Mouse (Mus musculus) MEL (cell line): ENCODE data around the gene Ier3. TPM values are rescaled to one million over a fixed set of nuclear protein-coding genes. Genes with fewer than 3 reads are reported as not detected.

ENCODE experiments used
- DNase-seq: peaks from one replicate; pipeline ENCODE4 v3.0.0; 2011; ENCODE audit warnings: low read depth, low spot score
- H3K27ac ChIP-seq: 2 replicates; pipeline ENCODE4 v1.5.1; 2012; ENCODE audit warnings: low read depth, mild to moderate bottlenecking, control low read depth, low read length, moderate library complexity; ENCODE audit not compliant: control insufficient read depth
- H3K27me3 ChIP-seq, 2 experiments: fragments of 150-350 bp in 1 of 2; sonication (generic) in 1 of 2; 2 replicates each; pipeline ENCODE4 v1.6.1; 2012; ENCODE audit warnings: low read length in 2 of 2, mild to moderate bottlenecking in 2 of 2, improper control_type of control experiment in 1 of 2, moderate library complexity in 1 of 2; ENCODE audit not compliant: insufficient read depth in 2 of 2, control insufficient read depth in 1 of 2
- H3K36me3 ChIP-seq, 2 experiments: 2 replicates each; pipeline ENCODE4 v1.6.1; 2012 to 2014; ENCODE audit warnings: low read length in 2 of 2, improper control_type of control experiment in 1 of 2, inconsistent platforms in 1 of 2, mild to moderate bottlenecking in 1 of 2; ENCODE audit not compliant: insufficient read depth in 2 of 2, control insufficient read depth in 1 of 2
- H3K4me1 ChIP-seq, 2 experiments: fragments of 150-350 bp in 1 of 2; sonication (generic) in 1 of 2; 2 replicates each; pipeline ENCODE4 v1.6.1; 2012; ENCODE audit warnings: low read length in 2 of 2, improper control_type of control experiment in 1 of 2, mild to moderate bottlenecking in 1 of 2; ENCODE audit not compliant: insufficient read depth in 2 of 2, control insufficient read depth in 1 of 2
- H3K4me3 ChIP-seq, 2 experiments: fragments of 150-350 bp in 1 of 2; sonication (generic) in 1 of 2; 2 replicates each; pipeline ENCODE4 v1.5.1; 2012; ENCODE audit warnings: low read depth in 2 of 2, low read length in 2 of 2, mild to moderate bottlenecking in 2 of 2, moderate library complexity in 2 of 2, control low read depth in 1 of 2, improper control_type of control experiment in 1 of 2; ENCODE audit not compliant: control insufficient read depth in 1 of 2, insufficient read depth in 1 of 2
- H3K79me2 ChIP-seq: 2 replicates; pipeline ENCODE4 v1.6.1; 2012; ENCODE audit warnings: mild to moderate bottlenecking, low read length, moderate library complexity; ENCODE audit not compliant: control insufficient read depth, poor library complexity, insufficient read depth
- H3K9ac ChIP-seq: 2 replicates; pipeline ENCODE4 v1.6.1; 2012; ENCODE audit warnings: low read depth, mild to moderate bottlenecking, control low read depth, low read length, moderate library complexity; ENCODE audit not compliant: control insufficient read depth, poor library complexity, severe bottlenecking
- H3K9me3 ChIP-seq: fragments of 150-350 bp; sonication (generic); replicated peaks from 2 replicates; pipeline ENCODE4 v1.6.1; 2012; ENCODE audit warnings: mild to moderate bottlenecking, low read length, improper control_type of control experiment, moderate library complexity; ENCODE audit not compliant: insufficient read depth
- BHLHE40 ChIP-seq: IDR thresholded peaks from 2 replicates; pipeline ENCODE4 v1.6.1; 2012; ENCODE audit warnings: low read depth, mild to moderate bottlenecking, inconsistent platforms, low read length, improper control_type of control experiment, borderline replicate concordance
- CHD1 ChIP-seq: IDR thresholded peaks from 2 replicates; pipeline ENCODE4 v1.6.1; 2012; ENCODE audit warnings: low read depth, mild to moderate bottlenecking, inconsistent platforms, low read length, improper control_type of control experiment
- CTCF ChIP-seq, 3 experiments: IDR thresholded peaks in 2 of 3; conservative IDR thresholded peaks in 1 of 3; 2 replicates each; pipeline ENCODE4 v1.5.1; 2011 to 2012; ENCODE audit warnings: low read length in 3 of 3, low read depth in 2 of 3, mild to moderate bottlenecking in 2 of 3, improper control_type of control experiment in 1 of 3, inconsistent platforms in 1 of 3, mixed read lengths in 1 of 3, moderate library complexity in 1 of 3; ENCODE audit not compliant: control insufficient read depth in 1 of 3, insufficient read depth in 1 of 3, poor library complexity in 1 of 3, severe bottlenecking in 1 of 3
- EP300 ChIP-seq, 2 experiments: IDR thresholded peaks; 2 replicates each; pipeline ENCODE4 v1.6.1; 2011; ENCODE audit warnings: improper control_type of control experiment in 2 of 2, low read length in 2 of 2, low read depth in 1 of 2, mild to moderate bottlenecking in 1 of 2
- ETS1 ChIP-seq: IDR thresholded peaks from 2 replicates; pipeline ENCODE4 v1.6.1; 2012; ENCODE audit warnings: low read depth, mild to moderate bottlenecking, inconsistent platforms, low read length, improper control_type of control experiment, moderate library complexity
- GABPA ChIP-seq: IDR thresholded peaks from 2 replicates; pipeline ENCODE4 v1.6.1; 2012; ENCODE audit warnings: low read depth, mild to moderate bottlenecking, inconsistent platforms, low read length, improper control_type of control experiment, moderate library complexity
- GATA1 ChIP-seq: IDR thresholded peaks from 2 replicates; pipeline ENCODE4 v1.6.1; 2011; ENCODE audit warnings: low read depth, low read length, improper control_type of control experiment
- KAT2A ChIP-seq: conservative IDR thresholded peaks from 2 replicates; pipeline ENCODE4 v1.6.1; 2012; ENCODE audit warnings: low read depth, low read length, improper control_type of control experiment, inconsistent platforms
- MAZ ChIP-seq: IDR thresholded peaks from 2 replicates; pipeline ENCODE4 v1.6.1; 2012; ENCODE audit warnings: low read depth, mild to moderate bottlenecking, inconsistent platforms, low read length, improper control_type of control experiment
- MYB ChIP-seq: IDR thresholded peaks from 2 replicates; pipeline ENCODE4 v1.6.1; 2011; ENCODE audit warnings: mild to moderate bottlenecking, low read depth, low read length, improper control_type of control experiment
- NELFE ChIP-seq: IDR thresholded peaks from 2 replicates; pipeline ENCODE4 v1.6.1; 2011; ENCODE audit warnings: low read depth, low read length, improper control_type of control experiment
- NRF1 ChIP-seq: IDR thresholded peaks from 2 replicates; pipeline ENCODE4 v1.6.1; 2014; ENCODE audit warnings: low read depth, mild to moderate bottlenecking, inconsistent platforms, low read length, improper control_type of control experiment, moderate library complexity; ENCODE audit not compliant: poor library complexity, insufficient read depth, severe bottlenecking
- RAD21 ChIP-seq: IDR thresholded peaks from 2 replicates; pipeline ENCODE4 v1.6.1; 2011; ENCODE audit warnings: mild to moderate bottlenecking, low read depth, low read length, improper control_type of control experiment
- RCOR1 ChIP-seq: IDR thresholded peaks from 2 replicates; pipeline ENCODE4 v1.6.1; 2012; ENCODE audit warnings: low read depth, mild to moderate bottlenecking, inconsistent platforms, low read length, improper control_type of control experiment
- SIN3A ChIP-seq: IDR thresholded peaks from 2 replicates; pipeline ENCODE4 v1.6.1; 2012; ENCODE audit warnings: low read length, improper control_type of control experiment, inconsistent platforms
- SMC3 ChIP-seq: IDR thresholded peaks from 2 replicates; pipeline ENCODE4 v1.6.1; 2011; ENCODE audit warnings: low read depth, low read length, improper control_type of control experiment
- TAL1 ChIP-seq: IDR thresholded peaks from 2 replicates; pipeline ENCODE4 v1.6.1; 2012; ENCODE audit warnings: mild to moderate bottlenecking, inconsistent platforms, low read length, moderate library complexity, mixed read lengths
- TCF12 ChIP-seq: IDR thresholded peaks from 2 replicates; pipeline ENCODE4 v1.6.1; 2014; ENCODE audit warnings: low read depth, mild to moderate bottlenecking, inconsistent platforms, low read length, improper control_type of control experiment, moderate library complexity
- ZC3H11A ChIP-seq: IDR thresholded peaks from 2 replicates; pipeline ENCODE4 v1.6.1; 2012; ENCODE audit warnings: low read depth, mild to moderate bottlenecking, inconsistent platforms, low read length, improper control_type of control experiment
- polyA plus RNA-seq, 2 experiments: library from polyadenylated mRNA; stranded (reverse) in 1 of 2; unstranded in 1 of 2; fragments of >175 nt in 1 of 2; fragments of >200 nt in 1 of 2; gene quantifications; 2 replicates each; pipeline versions ENCODE4 v1.2.1 to v1.2.4; 2012; ENCODE audit warnings: low replicate concordance in 2 of 2, low read depth in 1 of 2; ENCODE audit not compliant: insufficient read length in 2 of 2, insufficient read depth in 1 of 2, missing spikeins in 1 of 2
- total RNA-seq: library from RNA; depleted of rRNA; stranded (reverse); fragments of 300-350 nt; gene quantifications from 2 replicates; pipeline ENCODE4 v1.2.3, GENCODE M21; 2012

Gene Ier3
- total and polyA plus RNA-seq, 3 experiments, result 5.5 to 12.2 TPM; not detected in 1

- 0 out of 2 replicates have a peak, but pooled peaks have one; percentile 18 for TF ChIP-seq ZC3H11A
- TF ChIP-seq BHLHE40, result no peak
- TF ChIP-seq RAD21, result peak; percentile 34
- TF ChIP-seq EP300 (IDR thresholded peaks at IDR 0.05; ENCODE audit: low read depth in 1 of 2, low read length in 2 of 2), result no peak
- peak in 2 of 3 experiments; percentile 42 to 53; a peak in 4 of 6 replicates for TF ChIP-seq CTCF (IDR thresholded peaks at IDR 0.05 in 2 of 3, conservative IDR thresholded peaks at IDR 0.05 in 1 of 3; ENCODE audit: control insufficient read depth in 1 of 3, insufficient read depth in 1 of 3, low read depth in 2 of 3, low read length in 3 of 3, poor library complexity in 1 of 3, severe bottlenecking in 1 of 3)
- TF ChIP-seq MYB, result no peak
- peak; percentile 41 for TF ChIP-seq SMC3
- no peak overlapping the region for H3K27ac ChIP-seq
- DNase-seq, result no peak
- H3K9me3 ChIP-seq, result no peaks in the 10 kb centered on the region
- peaks cover 4 to 13% of the 10 kb centered on the region in 2 experiments; a peak in 3 of 4 replicates for H3K36me3 ChIP-seq
- H3K4me1 ChIP-seq, result peaks cover 2 to 20% of the 10 kb centered on the region in 2 experiments; a peak in 2 of 4 replicates
- no peaks in the 10 kb centered on the region for H3K27me3 ChIP-seq
- peaks cover 11% of the 10 kb centered on the region for H3K79me2 ChIP-seq
- H3K9ac ChIP-seq, result no peak overlapping the region
- no peak overlapping the region for H3K4me3 ChIP-seq
Observed at GRCm38 (mm10) chr17:35824402-35824801, 2.9 kb downstream of the Ier3 start.

GRCm38 (mm10) chr17:35825109-35825850 is 3.8 kb downstream of the Ier3 start:
- Histone ChIP-seq H3K36me3 (peaks cover 4 to 13% of the 10 kb centered on the region in 2 experiments; a peak in 3 of 4 replicates), H3K27ac (no peak overlapping the region), H3K9me3 (no peaks in the 10 kb centered on the region), H3K79me2 (peaks cover 11% of the 10 kb centered on the region), H3K4me1 (peaks cover 2 to 20% of the 10 kb centered on the region in 2 experiments; a peak in 2 of 4 replicates), H3K4me3 (no peak overlapping the region), H3K27me3 (no peaks in the 10 kb centered on the region), H3K9ac (no peak overlapping the region)
- peak; percentile 53; the same call in 1 of the 2 replicates for TF ChIP-seq MYB
- TF ChIP-seq RCOR1, result peak; percentile 73; the same call in 1 of the 2 replicates
- TF ChIP-seq TCF12, result peak; percentile 79
- no peak for TF ChIP-seq CHD1
- TF ChIP-seq KAT2A, result no peak
- TF ChIP-seq GATA1, result peak; percentile 79
- no peak for TF ChIP-seq NELFE
- TF ChIP-seq TAL1, result peak; percentile 77
- peak; percentile 46; the same call in 1 of the 2 replicates for TF ChIP-seq ETS1
- TF ChIP-seq MAZ, result peak; percentile 45; the same call in 1 of the 2 replicates
- 0 out of 2 replicates have a peak, but pooled peaks have one; percentile 29 for TF ChIP-seq BHLHE40
- TF ChIP-seq SIN3A, result peak; percentile 39
- no peak for TF ChIP-seq NRF1
- TF ChIP-seq GABPA, result no peak
- peak; percentile 72 to 85 for TF ChIP-seq EP300 (IDR thresholded peaks at IDR 0.05; ENCODE audit: low read depth in 1 of 2, low read length in 2 of 2)
- peak; percentile 67 for DNase-seq
